Mouse (Mus musculus) naive thymus-derived CD4-positive, alpha-beta T cell, adult 5 months (primary cell): ENCODE measurements around the gene Srpk2. TPM values are rescaled to one million over a fixed set of nuclear protein-coding genes. Genes with fewer than 3 reads are reported as not detected.

Experiments used
- polyA plus RNA-seq: library from polyadenylated mRNA; unstranded; fragments of 100-300 nt; shearing (Covaris generic); gene quantifications from one replicate; pipeline ENCODE4 v1.2.1, GENCODE M21; 2017

Srpk2 gene
- polyA plus RNA-seq = 98.1 TPM

DNA sequence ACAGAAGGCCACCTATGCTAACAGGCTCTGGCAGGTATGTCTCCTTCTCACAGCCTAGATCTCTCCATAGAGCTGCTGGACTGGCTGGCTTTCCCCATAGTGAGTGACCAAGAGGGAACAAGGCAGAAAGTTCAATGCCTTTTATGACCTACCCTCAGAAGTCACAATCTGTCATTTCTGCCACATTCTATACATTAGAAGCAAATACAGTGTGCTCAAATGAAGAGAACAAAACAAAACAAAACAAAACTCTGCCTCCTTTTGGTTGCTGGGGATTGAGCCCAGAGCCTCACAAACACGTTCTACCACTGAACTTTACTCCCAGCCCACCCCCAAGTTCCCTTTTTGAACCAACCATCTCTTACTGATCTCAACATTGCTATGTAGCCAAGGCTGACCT lies at the start of gene Srpk2:
Srpk2 (minus strand) TSS at position 101 of the 400 bp plus-strand sequence.

Other genes with a start within 250 kb of the Srpk2 start
- 27.3 TPM for gene Pus7, start 99.1 kb upstream of the Srpk2 start, polyA plus RNA-seq
- gene Rint1, start 103.1 kb upstream of the Srpk2 start, polyA plus RNA-seq = 26.7 TPM
- gene Tomm7, start 159.5 kb upstream of the Srpk2 start, polyA plus RNA-seq = 45.8 TPM